Mouse (Mus musculus): ENCODE data around the gene Ccr1l1. TPM values are rescaled to one million over a fixed set of nuclear protein-coding genes. Genes with fewer than 3 reads are reported as not detected.

The Ccr1l1 gene
- polyA plus RNA-seq, 1 experiment from 2014 or later: not detected

DNA sequence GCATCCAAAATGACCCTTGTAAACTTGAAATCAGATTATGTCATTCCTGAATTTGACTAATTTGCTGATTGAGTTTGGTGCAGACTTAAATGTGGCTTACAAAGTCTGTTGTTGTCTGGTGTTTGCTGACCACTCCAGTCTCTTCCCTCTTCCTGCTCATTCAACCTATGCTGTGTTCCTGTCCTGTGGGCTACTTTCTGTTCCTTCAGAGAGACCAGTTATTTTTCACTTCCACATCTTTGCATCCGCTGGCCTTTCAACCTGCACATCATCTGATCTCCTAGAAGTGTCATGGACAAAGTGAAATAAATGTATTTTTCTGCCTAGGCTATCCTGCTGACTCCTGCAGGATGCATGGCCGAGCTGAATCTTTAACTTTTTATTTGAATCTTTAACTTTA is 24.7 kb downstream of the Ccr1l1 start:
- Histone ChIP-seq H3K27me3 (ENCODE audit: control insufficient read depth, insufficient read depth, low read length) (no peaks in the 10 kb centered on the region), H3K4me3 (ENCODE audit: low read depth, low read length) (no peak overlapping the region), H3K9me3 (replicated peaks; ENCODE audit: control insufficient read depth, low read length) (no peaks in the 10 kb centered on the region), H3K4me2 (ENCODE audit: low read depth, low read length) (no peak overlapping the region), H3K36me3 (replicated peaks; ENCODE audit: control insufficient read depth, insufficient read depth, low read depth, low read length) (no peaks in the 10 kb centered on the region), H3K27ac (replicated peaks; ENCODE audit: low read depth, low read length) (no peak overlapping the region), H3K4me1 (ENCODE audit: control insufficient read depth, insufficient read depth, low read length) (no peaks in the 10 kb centered on the region), H3K9ac (replicated peaks; ENCODE audit: low read length) (no peak overlapping the region)
- ATAC-seq (replicated peaks; ENCODE audit: insufficient number of reproducible peaks, low FRiP score, low TSS enrichment, low read depth) (no peak), DNase-seq (ENCODE audit: low spot score) (no peak)
- 71% methylated on average over 2 of the region's 2 CpGs for WGBS

DNA sequence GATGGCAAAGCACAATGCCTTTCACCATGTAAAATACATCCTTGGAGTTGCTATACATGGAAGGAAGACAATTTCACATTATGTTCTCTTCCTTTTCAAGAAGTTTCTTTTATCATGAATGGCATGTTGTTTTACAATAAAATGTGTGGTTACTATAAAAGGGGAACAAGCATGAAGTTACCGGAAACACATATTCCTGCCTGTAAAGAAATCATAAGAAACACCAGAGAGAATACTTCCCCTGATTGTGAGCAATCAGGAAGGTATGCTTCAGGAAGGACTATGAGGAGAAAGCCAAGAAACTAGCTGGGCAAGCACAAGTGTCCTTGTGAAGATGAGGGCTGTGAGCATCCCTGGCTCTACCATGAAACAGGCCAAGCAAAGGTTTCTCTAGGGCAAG is 27.0 kb downstream of the Ccr1l1 start:
- no peaks in the 10 kb centered on the region for H3K9me3 ChIP-seq (replicated peaks; ENCODE audit: control insufficient read depth, low read length)
- H3K27me3 ChIP-seq (ENCODE audit: control insufficient read depth, insufficient read depth, low read length): no peaks in the 10 kb centered on the region
- H3K4me2 ChIP-seq (ENCODE audit: low read depth, low read length): no peak overlapping the region
- no peak for DNase-seq (ENCODE audit: low spot score)
- H3K4me3 ChIP-seq (ENCODE audit: low read depth, low read length): no peak overlapping the region
- no peaks in the 10 kb centered on the region for H3K4me1 ChIP-seq (ENCODE audit: control insufficient read depth, insufficient read depth, low read length)
- no peak for ATAC-seq (replicated peaks; ENCODE audit: insufficient number of reproducible peaks, low FRiP score, low TSS enrichment, low read depth)
- no peak overlapping the region for H3K9ac ChIP-seq (replicated peaks; ENCODE audit: low read length)
- no peak overlapping the region for H3K27ac ChIP-seq (replicated peaks; ENCODE audit: low read depth, low read length)
- H3K36me3 ChIP-seq (replicated peaks; ENCODE audit: control insufficient read depth, insufficient read depth, low read depth, low read length): no peaks in the 10 kb centered on the region
- WGBS: 97% methylated on average over 1 of the region's 1 CpGs

DNA sequence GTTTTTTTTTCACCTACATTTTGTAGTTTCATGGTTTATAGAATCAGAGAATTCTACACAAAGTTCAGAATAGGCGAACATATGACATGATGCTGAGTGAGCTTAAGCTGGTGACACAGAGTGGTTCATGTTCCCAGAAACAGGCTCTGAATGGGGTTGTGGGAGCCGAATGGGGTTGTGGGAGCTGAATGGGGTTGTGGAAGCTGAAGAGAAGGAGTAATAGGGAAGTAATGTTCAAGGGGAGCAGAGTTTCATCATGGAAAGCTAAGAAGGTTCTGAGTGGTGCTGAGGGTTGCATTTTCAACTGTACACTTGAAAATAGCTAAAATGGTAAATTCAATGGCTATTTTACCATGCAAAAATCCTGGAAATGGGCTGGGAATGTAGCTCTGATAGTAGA is 28.8 kb downstream of the Ccr1l1 start:
- Histone ChIP-seq H3K27ac (replicated peaks; ENCODE audit: low read depth, low read length) (no peak overlapping the region), H3K27me3 (ENCODE audit: control insufficient read depth, insufficient read depth, low read length) (no peaks in the 10 kb centered on the region), H3K4me2 (ENCODE audit: low read depth, low read length) (no peak overlapping the region), H3K4me3 (ENCODE audit: low read depth, low read length) (no peak overlapping the region), H3K9ac (replicated peaks; ENCODE audit: low read length) (no peak overlapping the region), H3K4me1 (ENCODE audit: control insufficient read depth, insufficient read depth, low read length) (no peaks in the 10 kb centered on the region), H3K9me3 (replicated peaks; ENCODE audit: control insufficient read depth, low read length) (no peaks in the 10 kb centered on the region), H3K36me3 (replicated peaks; ENCODE audit: control insufficient read depth, insufficient read depth, low read depth, low read length) (no peaks in the 10 kb centered on the region)
- 84% methylated on average over 2 of the region's 2 CpGs for WGBS
- DNase-seq (ENCODE audit: low spot score) (no peak), ATAC-seq (replicated peaks; ENCODE audit: insufficient number of reproducible peaks, low FRiP score, low TSS enrichment, low read depth) (no peak)

GRCm38 (mm10) chr9:123947815-123948214 is 30.4 kb downstream of the Ccr1l1 start:
- Histone ChIP-seq H3K27me3 (ENCODE audit: control insufficient read depth, insufficient read depth, low read length) (no peaks in the 10 kb centered on the region), H3K4me1 (ENCODE audit: control insufficient read depth, insufficient read depth, low read length) (no peaks in the 10 kb centered on the region), H3K4me2 (ENCODE audit: low read depth, low read length) (no peak overlapping the region), H3K27ac (replicated peaks; ENCODE audit: low read depth, low read length) (no peak overlapping the region), H3K9me3 (replicated peaks; ENCODE audit: control insufficient read depth, low read length) (no peaks in the 10 kb centered on the region), H3K9ac (replicated peaks; ENCODE audit: low read length) (no peak overlapping the region), H3K4me3 (ENCODE audit: low read depth, low read length) (no peak overlapping the region), H3K36me3 (replicated peaks; ENCODE audit: control insufficient read depth, insufficient read depth, low read depth, low read length) (no peaks in the 10 kb centered on the region)
- DNase-seq (ENCODE audit: low spot score): no peak
- no peak for ATAC-seq (replicated peaks; ENCODE audit: insufficient number of reproducible peaks, low FRiP score, low TSS enrichment, low read depth)
- 83% methylated on average over 1 of the region's 1 CpGs for WGBS

GRCm38 (mm10) chr9:123942025-123942424 is 36.2 kb downstream of the Ccr1l1 start:
- WGBS: 91% methylated on average over 3 of the region's 3 CpGs
- Histone ChIP-seq H3K4me1 (ENCODE audit: control insufficient read depth, insufficient read depth, low read length) (no peaks in the 10 kb centered on the region), H3K36me3 (replicated peaks; ENCODE audit: control insufficient read depth, insufficient read depth, low read depth, low read length) (no peaks in the 10 kb centered on the region), H3K4me3 (ENCODE audit: low read depth, low read length) (no peak overlapping the region), H3K4me2 (ENCODE audit: low read depth, low read length) (no peak overlapping the region), H3K27ac (replicated peaks; ENCODE audit: low read depth, low read length) (no peak overlapping the region), H3K9me3 (replicated peaks; ENCODE audit: control insufficient read depth, low read length) (no peaks in the 10 kb centered on the region), H3K27me3 (ENCODE audit: control insufficient read depth, insufficient read depth, low read length) (no peaks in the 10 kb centered on the region), H3K9ac (replicated peaks; ENCODE audit: low read length) (no peak overlapping the region)
- DNase-seq (ENCODE audit: low spot score): no peak
- ATAC-seq (replicated peaks; ENCODE audit: insufficient number of reproducible peaks, low FRiP score, low TSS enrichment, low read depth): no peak

DNA sequence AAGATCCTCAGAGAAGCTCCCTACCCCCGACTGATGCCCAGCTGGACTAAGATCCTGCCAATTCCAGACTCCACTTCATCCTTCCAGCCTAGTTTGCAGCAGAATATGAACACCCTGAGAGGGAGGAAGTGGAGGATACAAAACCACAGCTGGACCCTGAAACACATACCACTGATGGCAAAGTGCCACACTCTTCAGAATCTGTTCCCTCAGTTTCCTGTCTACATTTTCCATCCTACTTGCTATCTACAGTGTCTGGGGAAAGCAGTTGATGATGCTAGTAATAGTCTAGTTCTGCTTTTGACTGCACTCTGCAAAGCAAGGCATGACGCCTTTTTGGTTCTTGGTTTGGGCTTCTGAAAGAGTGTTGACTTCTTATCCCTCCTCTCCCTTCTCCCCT is 36.9 kb downstream of the Ccr1l1 start:
- no peak overlapping the region for H3K4me3 ChIP-seq (ENCODE audit: low read depth, low read length)

DNA sequence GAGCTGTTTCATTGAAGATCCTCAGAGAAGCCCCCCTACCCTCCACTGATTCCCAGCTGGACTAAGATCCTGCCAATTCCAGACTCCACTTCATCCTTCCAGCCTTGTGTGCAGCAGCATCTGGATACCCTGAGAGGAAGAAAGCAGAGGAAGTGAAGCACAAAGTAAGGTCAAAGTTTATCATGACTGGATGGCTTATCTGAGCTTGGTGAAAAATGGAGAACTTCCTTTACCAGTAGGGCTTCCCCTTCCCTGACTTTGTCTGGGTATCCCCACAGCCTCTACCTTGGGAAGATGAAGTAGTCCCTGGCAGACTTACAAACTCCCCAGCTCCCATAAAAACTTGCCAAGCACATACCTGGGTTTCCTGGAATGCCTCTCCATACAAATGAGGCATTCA is 37.6 kb downstream of the Ccr1l1 start:
- no peak for ATAC-seq (replicated peaks; ENCODE audit: insufficient number of reproducible peaks, low FRiP score, low TSS enrichment, low read depth)
- H3K9ac ChIP-seq (replicated peaks; ENCODE audit: low read length): no peak overlapping the region

More for the DNA sequence above, 36.9 kb downstream of the Ccr1l1 start:
- H3K4me2 ChIP-seq (ENCODE audit: low read depth, low read length): no peak overlapping the region
- no peaks in the 10 kb centered on the region for H3K36me3 ChIP-seq (replicated peaks; ENCODE audit: control insufficient read depth, insufficient read depth, low read depth, low read length)
- H3K9me3 ChIP-seq (replicated peaks; ENCODE audit: control insufficient read depth, low read length): no peaks in the 10 kb centered on the region
- H3K4me1 ChIP-seq (ENCODE audit: control insufficient read depth, insufficient read depth, low read length): no peaks in the 10 kb centered on the region
- 83% methylated on average over 2 of the region's 2 CpGs for WGBS
- no peak overlapping the region for H3K27ac ChIP-seq (replicated peaks; ENCODE audit: low read depth, low read length)
- DNase-seq (ENCODE audit: low spot score) (no peak), ATAC-seq (replicated peaks; ENCODE audit: insufficient number of reproducible peaks, low FRiP score, low TSS enrichment, low read depth) (no peak)
- H3K9ac ChIP-seq (replicated peaks; ENCODE audit: low read length): no peak overlapping the region
- H3K27me3 ChIP-seq (ENCODE audit: control insufficient read depth, insufficient read depth, low read length): no peaks in the 10 kb centered on the region

DNA sequence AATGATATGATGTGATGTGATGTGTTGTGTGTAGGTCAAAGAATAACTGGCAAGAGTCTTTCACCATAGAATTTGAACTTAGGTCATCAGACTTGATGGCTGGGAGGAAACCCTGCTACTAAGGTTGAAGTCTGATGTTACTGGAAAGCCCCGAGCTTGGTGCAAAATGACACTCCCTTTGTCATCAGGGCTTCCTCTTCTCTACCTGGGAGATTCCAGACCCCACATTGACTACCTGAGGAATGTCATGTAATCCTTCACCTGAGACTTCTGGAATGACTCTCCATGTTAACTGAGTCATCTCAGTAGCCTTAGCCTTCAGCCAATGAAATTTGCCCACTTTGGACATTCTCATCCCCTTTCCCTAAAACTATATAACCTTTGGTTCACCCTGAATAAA is 38.0 kb downstream of the Ccr1l1 start:
- Histone ChIP-seq H3K4me3 (ENCODE audit: low read depth, low read length) (no peak overlapping the region), H3K4me2 (ENCODE audit: low read depth, low read length) (no peak overlapping the region), H3K27me3 (ENCODE audit: control insufficient read depth, insufficient read depth, low read length) (no peaks in the 10 kb centered on the region), H3K36me3 (replicated peaks; ENCODE audit: control insufficient read depth, insufficient read depth, low read depth, low read length) (no peaks in the 10 kb centered on the region), H3K9me3 (replicated peaks; ENCODE audit: control insufficient read depth, low read length) (no peaks in the 10 kb centered on the region), H3K9ac (replicated peaks; ENCODE audit: low read length) (no peak overlapping the region), H3K4me1 (ENCODE audit: control insufficient read depth, insufficient read depth, low read length) (no peaks in the 10 kb centered on the region), H3K27ac (replicated peaks; ENCODE audit: low read depth, low read length) (no peak overlapping the region)
- ATAC-seq (replicated peaks; ENCODE audit: insufficient number of reproducible peaks, low FRiP score, low TSS enrichment, low read depth): no peak
- DNase-seq (ENCODE audit: low spot score): no peak
- 82% methylated on average over 1 of the region's 1 CpGs for WGBS

More for the DNA sequence above, 37.6 kb downstream of the Ccr1l1 start:
- Histone ChIP-seq H3K27ac (replicated peaks; ENCODE audit: low read depth, low read length) (no peak overlapping the region), H3K27me3 (ENCODE audit: control insufficient read depth, insufficient read depth, low read length) (no peaks in the 10 kb centered on the region), H3K4me3 (ENCODE audit: low read depth, low read length) (no peak overlapping the region), H3K4me2 (ENCODE audit: low read depth, low read length) (no peak overlapping the region), H3K36me3 (replicated peaks; ENCODE audit: control insufficient read depth, insufficient read depth, low read depth, low read length) (no peaks in the 10 kb centered on the region), H3K9me3 (replicated peaks; ENCODE audit: control insufficient read depth, low read length) (no peaks in the 10 kb centered on the region), H3K4me1 (ENCODE audit: control insufficient read depth, insufficient read depth, low read length) (no peaks in the 10 kb centered on the region)
- DNase-seq (ENCODE audit: low spot score): no peak

Data from embryonic facial prominence, embryonic 11.5 days (tissue).